Mouse (Mus musculus) olfactory bulb, adult 2 months (tissue): Measurements from ENCODE around the gene Tmc5.
A peak's percentile ranks its signal among the peaks of the same experiment; 100 is the strongest.

Experiments used
- CTCF ChIP-seq: fragments of 200-500 bp; IDR thresholded peaks from 2 replicates; pipeline ENCODE4 v1.5.1; 2012; ENCODE audit warnings: low read depth, mild to moderate bottlenecking, low read length, moderate library complexity; ENCODE audit not compliant: insufficient read depth
- POLR2A ChIP-seq: fragments of 200-500 bp; IDR thresholded peaks from 2 replicates; pipeline ENCODE4 v1.6.1; 2012; ENCODE audit warnings: mild to moderate bottlenecking, low read depth, low read length, moderate library complexity; ENCODE audit not compliant: insufficient read depth

DNA sequence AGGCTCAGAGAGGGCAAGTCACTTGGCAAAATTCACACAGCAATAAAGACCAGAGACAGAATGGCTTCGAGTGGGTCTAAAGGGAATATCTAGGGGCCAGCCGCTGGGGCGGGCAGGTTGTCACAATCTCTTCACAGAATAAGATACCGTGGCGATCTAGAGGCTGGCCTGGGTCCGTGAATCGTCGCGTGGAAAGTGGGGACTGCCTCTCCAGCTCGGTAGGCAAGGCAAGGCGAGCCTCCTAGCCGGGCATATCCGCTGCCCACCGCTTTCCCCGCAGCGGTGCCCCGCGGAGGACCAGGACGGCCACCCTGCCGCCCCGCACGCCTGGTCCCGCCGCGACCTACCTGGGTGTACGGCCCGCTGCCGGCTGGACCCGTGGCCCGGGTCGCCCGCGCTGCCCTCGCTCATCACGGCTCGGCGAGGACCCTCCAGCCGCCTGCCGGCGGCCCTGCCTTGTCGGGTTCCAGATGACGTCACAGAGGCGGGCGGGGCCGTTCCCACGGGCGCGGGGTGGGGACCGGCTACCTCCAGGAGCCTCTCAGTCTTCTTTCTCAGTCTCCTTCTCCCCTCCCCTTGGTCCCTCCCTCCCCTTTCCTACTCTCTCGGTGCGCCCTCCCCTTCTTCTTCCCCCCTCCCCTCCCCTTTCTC is 12.7 kb upstream of the Tmc5 start, which contains the start of gene Tmc7:
- TF ChIP-seq CTCF (peak; percentile 25; the same call in 1 of the 2 replicates), POLR2A (peak; percentile 47; the same call in 1 of the 2 replicates)
